ENCODE assay signal across 8 mouse cellular contexts in the genomic region with DNA sequence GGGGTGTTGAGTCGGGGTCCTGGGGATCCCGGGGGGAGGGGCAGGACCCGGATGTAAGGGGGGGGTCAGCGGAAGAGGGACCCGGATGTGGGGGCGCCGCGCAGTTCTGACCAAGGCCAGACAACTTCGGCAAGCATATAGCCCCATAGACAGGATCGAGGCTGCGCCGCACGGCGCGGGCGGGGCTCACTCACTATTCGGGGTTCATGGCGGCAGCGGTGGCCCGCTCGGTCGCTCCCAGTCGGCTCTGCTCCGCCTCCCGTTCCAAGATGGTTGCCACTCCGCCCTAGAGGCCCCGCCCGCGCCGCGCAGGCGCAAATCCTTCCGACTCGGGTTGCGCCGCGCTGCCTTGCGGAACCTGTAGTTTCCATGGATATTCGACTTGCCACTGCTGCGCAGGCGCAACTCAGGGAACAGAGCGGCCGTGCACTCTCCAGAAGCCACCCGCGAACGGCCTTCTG. TPM values are rescaled to one million over a fixed set of nuclear protein-coding genes. Genes with fewer than 3 reads are reported as not detected.
DNase-seq lines count a peak whose midpoint lies in the region; ATAC-seq and TF ChIP-seq lines count a peak whose summit lies in the region.

A gene (minus strand): TSS at position 342 of the 461 bp plus-strand sequence.

- H3K27me3 ChIP-seq in megakaryocyte, embryonic 14.5 days (replicated peaks): peaks cover 1% of the 10 kb centered on the region

- peak; percentile 97 to 98 for DNase-seq in gastrocnemius, adult 8-10 months (ENCODE audit: low spot score in 2 of 2)
- peak; percentile 93 for DNase-seq in hindlimb bud, embryonic 11.5 days (ENCODE audit: extremely low spot score, low read depth, low spot score)
- DNase-seq in left cerebral cortex, adult 8-10 months (ENCODE audit: low spot score in 2 of 2): peak; percentile 98
- DNase-seq in right cerebral cortex, postnatal 10 days (ENCODE audit: low spot score in 2 of 2): peak; percentile 99
- DNase-seq in urinary bladder, postnatal 25 days (ENCODE audit: low spot score): peak; percentile 94

- ATAC-seq in activated CD4-positive, CD25-positive, alpha-beta regulatory T cell, adult 4 months: peak; percentile 94

- H3K9me3 ChIP-seq in megakaryocyte, embryonic 14.5 days: no peaks in the 10 kb centered on the region

- peaks cover 6% of the 10 kb centered on the region; the same call in 1 of the 2 replicates for H3K4me1 ChIP-seq in cortical plate, adult 2 months (ENCODE audit: control insufficient read depth, insufficient read depth, low read length)
- H3K4me1 ChIP-seq in megakaryocyte, embryonic 14.5 days: peaks cover 62% of the 10 kb centered on the region

- TF ChIP-seq POLR2A in cortical plate, adult 2 months (IDR thresholded peaks at IDR 0.05; ENCODE audit: extremely low read depth, insufficient read depth, low read length): no peak; the same call in 1 of the 2 replicates

- no peak for TF ChIP-seq CTCF in cortical plate, adult 2 months (IDR thresholded peaks at IDR 0.05; ENCODE audit: extremely low read depth, insufficient read depth, low read length)

- peak within 1 kb of the TSS; percentile 96 for H3K27ac ChIP-seq in cortical plate, adult 2 months (ENCODE audit: insufficient read depth, low read length)

- peak within 1 kb of the TSS; percentile 73 for H3K4me3 ChIP-seq in cortical plate, adult 2 months (ENCODE audit: insufficient read depth, low read length)
- H3K4me3 ChIP-seq in megakaryocyte, embryonic 14.5 days (replicated peaks): peak within 1 kb of the TSS; percentile 96

- peaks cover 66% of the 10 kb centered on the region for H3K36me3 ChIP-seq in megakaryocyte, embryonic 14.5 days (replicated peaks; ENCODE audit: low read length)

RNA-seq across cellular contexts. Expression of the gene that starts here (rescaled TPM):
- polyA plus RNA-seq in activated CD4-positive, CD25-positive, alpha-beta regulatory T cell, adult 4 months (2017; shearing (Covaris generic)): 100 to 1,000 TPM; 118 to 143 TPM
- 197 and 202 TPM in 2 replicates for polyA plus RNA-seq in cortical plate, adult 2 months (2012; rRNA removed)
- 100 to 1,000 TPM; 124 to 137 (median 131) TPM for total RNA-seq in gastrocnemius, adult 8-10 months (2022)
- 100 to 1,000 TPM; 146 to 171 (median 156) TPM for total RNA-seq in left cerebral cortex, adult 8-10 months (2022)
- 445 and 649 TPM in 2 replicates for polyA plus RNA-seq in megakaryocyte, embryonic 14.5 days (2012; ENCODE audit: insufficient read depth, low replicate concordance)

Comparison
In these comparisons a context has a peak if more than half of its experiments do, and no peak if none do; other contexts are left out.
1. Peak in every context shown above with its lines: DNase-seq, ATAC-seq, H3K4me3 ChIP-seq and H3K27ac ChIP-seq.